Mouse (Mus musculus): ENCODE data around the gene Kctd7.

DNA sequence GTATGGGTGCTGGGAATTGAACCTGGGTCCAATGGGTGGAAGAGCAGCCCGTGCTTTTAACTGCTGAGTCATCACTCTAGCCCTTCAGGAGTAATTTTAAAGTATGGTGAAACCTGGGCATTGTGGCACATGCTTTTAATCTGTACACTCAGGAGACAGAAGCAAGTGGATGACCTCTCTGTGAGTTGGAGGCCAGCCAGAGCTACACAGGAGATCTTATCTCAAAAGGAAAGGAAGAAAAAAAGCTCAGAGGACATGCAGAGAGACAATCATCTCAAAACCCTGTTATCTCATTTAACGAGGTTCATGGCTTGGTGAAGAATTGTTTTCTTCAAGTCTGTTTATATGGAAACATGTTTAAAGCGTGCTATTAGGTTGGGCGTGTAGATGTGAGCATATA is 59.3 kb downstream of the Kctd7 start:
- TF ChIP-seq CTCF (IDR thresholded peaks at IDR 0.05; ENCODE audit: extremely low read depth, insufficient read depth, insufficient read length, insufficient replicate concordance) (no peak), POLR2A (IDR thresholded peaks at IDR 0.05; ENCODE audit: low read depth, low read length) (no peak)
